Mouse (Mus musculus): ENCODE data around the gene Ddah2. TPM values are rescaled to one million over a fixed set of nuclear protein-coding genes. Genes with fewer than 3 reads are reported as not detected.

The Ddah2 gene
- polyA plus RNA-seq (2012; rRNA removed) = 18.4 and 18.9 TPM in 2 replicates

DNA sequence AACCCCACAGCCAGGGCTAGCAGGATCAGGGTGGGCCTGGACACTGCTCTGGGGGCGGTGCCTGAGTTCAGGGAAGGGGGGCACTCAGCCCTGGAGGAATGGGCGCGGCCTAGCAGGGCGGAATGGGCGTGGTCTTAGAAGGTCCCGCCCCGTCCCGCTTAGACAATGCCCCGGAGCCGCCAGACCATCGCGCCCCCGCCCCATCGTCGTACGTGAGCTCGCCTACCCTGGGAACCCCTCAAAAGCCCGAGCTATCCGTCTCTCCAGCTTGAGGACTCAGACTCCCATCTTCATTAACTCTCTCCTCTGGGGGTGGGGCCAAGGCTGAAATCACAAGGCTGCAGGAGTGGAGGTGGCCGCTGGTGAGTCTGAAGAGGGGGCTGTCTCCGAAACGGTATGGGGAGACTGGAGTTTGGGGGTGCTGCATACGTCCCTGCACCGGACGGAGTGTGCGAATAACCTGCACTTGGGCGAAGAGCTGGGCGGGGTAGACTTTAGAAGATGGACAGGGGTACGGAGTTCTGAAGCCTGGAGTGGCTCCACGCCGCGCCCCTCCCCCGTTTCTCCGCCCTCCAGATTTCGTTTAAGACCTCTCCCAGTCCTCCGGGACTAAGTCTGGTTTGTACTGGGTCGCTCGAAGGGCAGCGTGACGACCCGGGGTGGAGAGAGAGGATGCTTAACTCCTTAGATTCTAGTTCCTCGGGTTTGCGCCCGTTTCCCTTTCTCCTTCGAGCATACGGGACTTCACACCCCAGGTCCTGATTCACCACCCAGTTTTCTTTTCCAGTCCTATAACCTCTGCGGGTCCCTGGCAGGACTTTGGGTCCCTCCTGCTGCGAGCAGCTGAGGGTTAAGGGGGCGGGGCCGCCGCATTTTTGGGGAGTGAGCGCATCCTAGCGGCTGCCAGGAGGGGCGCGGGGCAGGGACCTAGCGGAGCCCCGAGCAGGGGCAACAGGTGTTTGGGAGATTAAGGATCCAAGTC is at the start of gene Ddah2:
Gene Ddah2 (plus strand): TSS at position 125 of the 982 bp plus-strand sequence.
- DNase-seq (ENCODE audit: low read depth in 1 of 2, low spot score in 2 of 2) = peak; percentile 49 to 83
- H3K27ac ChIP-seq (ENCODE audit: insufficient read depth, low read length) = peak within 1 kb of the TSS; percentile 38
- H3K4me1 ChIP-seq (ENCODE audit: control insufficient read depth, insufficient read depth, insufficient read length) = peaks cover 7% of the 10 kb centered on the region; the same call in 1 of the 2 replicates
- TF ChIP-seq POLR2A (IDR thresholded peaks at IDR 0.05; ENCODE audit: low read depth, low read length) = no peak
- TF ChIP-seq CTCF (IDR thresholded peaks at IDR 0.05; ENCODE audit: extremely low read depth, insufficient read depth, insufficient read length, insufficient replicate concordance) = peak; percentile 92
- H3K36me3 ChIP-seq (ENCODE audit: control insufficient read depth, insufficient read depth, low read length) = peaks cover 19% of the 10 kb centered on the region
- peak within 1 kb of the TSS; percentile 58 for H3K4me3 ChIP-seq (ENCODE audit: extremely low read depth, insufficient read depth, insufficient read length)
- H3K27me3 ChIP-seq (ENCODE audit: control insufficient read depth, insufficient read depth, low read length) = no peaks in the 10 kb centered on the region
- WGBS = 1% methylated on average over 57 of the region's 57 CpGs

DNA sequence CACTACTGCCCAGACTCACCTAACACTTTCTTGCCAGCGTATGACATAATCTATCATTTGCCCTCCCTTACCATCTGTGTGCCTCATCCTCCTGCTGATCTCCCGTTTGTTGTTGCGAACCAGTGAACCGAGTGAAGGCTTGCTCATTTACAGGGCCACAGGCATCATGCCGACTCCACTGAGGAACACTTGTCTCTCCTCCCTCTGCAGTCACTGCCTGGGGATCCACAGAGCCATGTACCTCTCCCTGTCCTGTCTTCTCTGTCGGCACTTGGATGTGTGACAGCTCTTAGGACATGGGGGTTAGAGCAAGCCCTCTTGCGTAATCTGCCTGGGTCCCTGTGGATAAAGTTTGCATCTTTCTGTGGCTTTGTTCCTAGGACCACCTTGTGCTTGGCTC is 49.2 kb upstream of the Ddah2 start:
- H3K36me3 ChIP-seq (ENCODE audit: control insufficient read depth, insufficient read depth, low read length) = peaks cover 69% of the 10 kb centered on the region
- no peaks in the 10 kb centered on the region for H3K4me1 ChIP-seq (ENCODE audit: control insufficient read depth, insufficient read depth, insufficient read length)
- H3K27ac ChIP-seq (ENCODE audit: insufficient read depth, low read length) = no peak overlapping the region
- no peak overlapping the region for H3K4me3 ChIP-seq (ENCODE audit: extremely low read depth, insufficient read depth, insufficient read length)
- H3K27me3 ChIP-seq (ENCODE audit: control insufficient read depth, insufficient read depth, low read length) = no peaks in the 10 kb centered on the region
- WGBS = 94% methylated on average over 7 of the region's 7 CpGs
- TF ChIP-seq CTCF (IDR thresholded peaks at IDR 0.05; ENCODE audit: extremely low read depth, insufficient read depth, insufficient read length, insufficient replicate concordance) (no peak), POLR2A (IDR thresholded peaks at IDR 0.05; ENCODE audit: low read depth, low read length) (no peak)
- no peak for DNase-seq (ENCODE audit: low read depth in 1 of 2, low spot score in 2 of 2)

DNA sequence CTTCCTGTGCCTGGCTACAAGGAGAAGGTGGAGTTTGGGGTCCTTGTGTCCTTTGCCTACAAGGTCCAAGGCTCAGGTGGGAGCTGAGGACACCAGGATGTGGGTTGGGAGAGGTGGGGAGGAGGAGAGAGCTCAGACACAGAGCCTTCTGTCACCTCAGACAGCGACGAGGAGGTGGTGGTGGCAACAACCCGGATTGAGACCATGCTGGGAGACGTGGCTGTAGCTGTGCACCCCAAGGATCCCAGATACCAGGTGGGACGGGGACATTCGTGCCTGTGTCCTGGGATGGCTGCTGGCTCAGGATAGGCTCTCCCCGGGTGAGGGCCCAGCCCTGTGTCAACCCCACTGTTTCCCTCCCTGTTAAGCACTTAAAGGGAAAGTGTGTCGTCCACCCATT is 47.4 kb upstream of the Ddah2 start:
- no peaks in the 10 kb centered on the region for H3K27me3 ChIP-seq (ENCODE audit: control insufficient read depth, insufficient read depth, low read length)
- H3K36me3 ChIP-seq (ENCODE audit: control insufficient read depth, insufficient read depth, low read length) = peaks cover 74% of the 10 kb centered on the region
- H3K4me3 ChIP-seq (ENCODE audit: extremely low read depth, insufficient read depth, insufficient read length) = no peak overlapping the region
- no peak for TF ChIP-seq POLR2A (IDR thresholded peaks at IDR 0.05; ENCODE audit: low read depth, low read length)
- no peak for TF ChIP-seq CTCF (IDR thresholded peaks at IDR 0.05; ENCODE audit: extremely low read depth, insufficient read depth, insufficient read length, insufficient replicate concordance)
- no peak overlapping the region for H3K27ac ChIP-seq (ENCODE audit: insufficient read depth, low read length)
- WGBS = 99% methylated on average over 8 of the region's 8 CpGs
- peaks cover 6% of the 10 kb centered on the region for H3K4me1 ChIP-seq (ENCODE audit: control insufficient read depth, insufficient read depth, insufficient read length)
- DNase-seq (ENCODE audit: low read depth in 1 of 2, low spot score in 2 of 2) = no peak

GRCm38 (mm10) chr17:35012430-35012829 is 46.4 kb upstream of the Ddah2 start:
- no peak overlapping the region for H3K27ac ChIP-seq (ENCODE audit: insufficient read depth, low read length)
- peaks cover 11% of the 10 kb centered on the region for H3K4me1 ChIP-seq (ENCODE audit: control insufficient read depth, insufficient read depth, insufficient read length)
- no peak overlapping the region for H3K4me3 ChIP-seq (ENCODE audit: extremely low read depth, insufficient read depth, insufficient read length)
- H3K27me3 ChIP-seq (ENCODE audit: control insufficient read depth, insufficient read depth, low read length) = no peaks in the 10 kb centered on the region
- 92% methylated on average over 13 of the region's 13 CpGs for whole genome bisulfite sequencing
- H3K36me3 ChIP-seq (ENCODE audit: control insufficient read depth, insufficient read depth, low read length) = peaks cover 74% of the 10 kb centered on the region
- no peak for DNase-seq (ENCODE audit: low read depth in 1 of 2, low spot score in 2 of 2)
- TF ChIP-seq CTCF (IDR thresholded peaks at IDR 0.05; ENCODE audit: extremely low read depth, insufficient read depth, insufficient read length, insufficient replicate concordance) (no peak), POLR2A (IDR thresholded peaks at IDR 0.05; ENCODE audit: low read depth, low read length) (no peak)

DNA sequence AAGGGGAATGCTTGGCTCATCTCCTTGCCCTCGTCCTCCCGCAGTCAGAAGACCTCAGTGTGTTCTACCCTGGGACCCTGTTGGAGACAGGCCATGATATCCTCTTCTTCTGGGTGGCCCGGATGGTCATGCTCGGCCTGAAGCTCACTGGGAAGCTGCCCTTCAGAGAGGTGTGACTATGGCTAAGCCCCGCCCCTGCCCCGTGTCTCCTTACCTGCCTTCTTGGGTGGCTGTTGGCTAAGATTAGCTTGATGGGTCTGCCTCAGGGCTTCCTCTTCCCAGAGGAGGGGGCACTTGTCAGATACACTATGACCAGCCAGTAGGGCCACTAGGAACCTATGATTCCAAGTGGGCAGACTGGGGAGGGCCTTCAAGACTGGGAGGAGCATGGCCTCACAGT is 45.6 kb upstream of the Ddah2 start:
- 91% methylated on average over 6 of the region's 6 CpGs for WGBS
- no peak for DNase-seq (ENCODE audit: low read depth in 1 of 2, low spot score in 2 of 2)
- Histone ChIP-seq H3K27ac (ENCODE audit: insufficient read depth, low read length) (no peak overlapping the region), H3K4me1 (ENCODE audit: control insufficient read depth, insufficient read depth, insufficient read length) (peaks cover 11% of the 10 kb centered on the region), H3K4me3 (ENCODE audit: extremely low read depth, insufficient read depth, insufficient read length) (no peak overlapping the region), H3K36me3 (ENCODE audit: control insufficient read depth, insufficient read depth, low read length) (peaks cover 69% of the 10 kb centered on the region), H3K27me3 (ENCODE audit: control insufficient read depth, insufficient read depth, low read length) (no peaks in the 10 kb centered on the region)
- TF ChIP-seq CTCF (IDR thresholded peaks at IDR 0.05; ENCODE audit: extremely low read depth, insufficient read depth, insufficient read length, insufficient replicate concordance) (no peak), POLR2A (IDR thresholded peaks at IDR 0.05; ENCODE audit: low read depth, low read length) (no peak)

DNA sequence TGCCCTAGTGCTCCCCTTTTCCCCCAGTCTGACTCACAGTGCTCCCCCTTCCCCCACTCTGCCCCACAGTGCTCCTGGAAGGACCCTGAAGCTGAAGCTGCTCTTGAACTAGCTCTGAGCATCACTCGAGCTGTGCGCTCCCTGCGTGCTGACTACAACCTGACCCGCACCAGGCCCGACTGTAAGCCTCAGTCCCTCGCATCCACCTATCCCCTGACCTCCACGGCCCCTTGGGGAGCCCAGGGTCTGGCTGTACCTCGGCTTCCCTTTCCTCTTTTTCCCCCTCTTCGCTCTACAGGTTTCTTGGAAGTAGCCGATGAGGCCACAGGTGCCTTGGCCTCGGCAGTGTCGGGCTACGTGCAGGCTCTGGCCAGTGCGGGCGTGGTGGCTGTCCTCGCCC is 43.5 kb upstream of the Ddah2 start:
- peaks cover 11% of the 10 kb centered on the region for H3K4me1 ChIP-seq (ENCODE audit: control insufficient read depth, insufficient read depth, insufficient read length)
- no peak overlapping the region for H3K4me3 ChIP-seq (ENCODE audit: extremely low read depth, insufficient read depth, insufficient read length)
- peaks cover 60% of the 10 kb centered on the region for H3K36me3 ChIP-seq (ENCODE audit: control insufficient read depth, insufficient read depth, low read length)
- no peak for TF ChIP-seq CTCF (IDR thresholded peaks at IDR 0.05; ENCODE audit: extremely low read depth, insufficient read depth, insufficient read length, insufficient replicate concordance)
- no peak for TF ChIP-seq POLR2A (IDR thresholded peaks at IDR 0.05; ENCODE audit: low read depth, low read length)
- WGBS = 92% methylated on average over 16 of the region's 16 CpGs
- no peak overlapping the region for H3K27ac ChIP-seq (ENCODE audit: insufficient read depth, low read length)
- no peaks in the 10 kb centered on the region for H3K27me3 ChIP-seq (ENCODE audit: control insufficient read depth, insufficient read depth, low read length)
- DNase-seq (ENCODE audit: low read depth in 1 of 2, low spot score in 2 of 2) = no peak

- DNase-seq (ENCODE audit: low read depth in 1 of 2, low spot score in 2 of 2) = no peak
- no peak for TF ChIP-seq CTCF (IDR thresholded peaks at IDR 0.05; ENCODE audit: extremely low read depth, insufficient read depth, insufficient read length, insufficient replicate concordance)
- TF ChIP-seq POLR2A (IDR thresholded peaks at IDR 0.05; ENCODE audit: low read depth, low read length) = no peak
- peaks cover 49% of the 10 kb centered on the region for H3K36me3 ChIP-seq (ENCODE audit: control insufficient read depth, insufficient read depth, low read length)
These were observed 42.5 kb upstream of the Ddah2 start, which contains the start of gene Vwa7 for GRCm38 (mm10) chr17:35016376-35016775. Gene Vwa7 (plus strand): TSS chr17:35016579.

More at GRCm38 (mm10) chr17:35016376-35016775, 42.5 kb upstream of the Ddah2 start, which contains the start of gene Vwa7:
- Histone ChIP-seq H3K27ac (ENCODE audit: insufficient read depth, low read length) (no peak within 1 kb of the TSS), H3K27me3 (ENCODE audit: control insufficient read depth, insufficient read depth, low read length) (no peaks in the 10 kb centered on the region), H3K4me1 (ENCODE audit: control insufficient read depth, insufficient read depth, insufficient read length) (peaks cover 13% of the 10 kb centered on the region), H3K4me3 (ENCODE audit: extremely low read depth, insufficient read depth, insufficient read length) (no peak within 1 kb of the TSS)
- WGBS = 55% methylated on average over 12 of the region's 12 CpGs

All from spleen, adult 2 months (tissue).